Mouse (Mus musculus) right cerebral cortex, postnatal 36 days (tissue): ENCODE results near the gene Gm45233.

Experiments used
- DNase-seq, 2 experiments: peaks; one replicate each; pipeline ENCODE4 v3.0.0; 2022; ENCODE audit warnings: low spot score in 2 of 2, mixed read lengths in 1 of 2

Gene Gm45233

GRCm38 (mm10) chr7:43495343-43496021 is 51.6 kb downstream of the Gm45233 start:
- peak; percentile 49 to 50 for DNase-seq

GRCm38 (mm10) chr7:43511707-43512478 is 68.0 kb downstream of the Gm45233 start:
- no peak for DNase-seq

- DNase-seq, result no peak
These were observed 68.6 kb downstream of the Gm45233 start for GRCm38 (mm10) chr7:43512519-43512918.
